Mouse (Mus musculus): Measurements from ENCODE around the gene Dnajc17. TPM values are rescaled to one million over a fixed set of nuclear protein-coding genes. Genes with fewer than 3 reads are reported as not detected.
A peak's percentile ranks its signal among the peaks of the same experiment; 100 is the strongest.

Dnajc17 gene
- polyA plus RNA-seq, 1 experiment from 2014 or later = 29.0 TPM

DNA sequence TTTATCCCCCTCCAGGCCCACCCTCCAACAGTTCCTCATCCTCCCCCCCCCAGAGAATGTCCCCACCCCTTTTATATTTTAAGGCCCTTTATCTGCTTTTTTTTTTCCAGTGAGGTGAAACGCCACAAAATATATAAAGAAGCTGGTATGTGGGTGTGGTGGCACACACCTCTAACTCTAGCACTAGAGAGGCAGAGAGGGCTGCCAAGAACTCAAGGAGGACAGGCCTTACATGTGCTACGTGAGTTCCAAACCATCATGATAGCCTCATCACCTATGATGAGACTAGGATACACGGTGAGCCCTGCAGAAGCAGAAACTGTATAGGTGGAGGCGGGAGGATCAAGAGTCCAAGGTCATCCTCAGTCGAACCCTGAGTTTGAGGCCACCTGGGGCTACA, 17.6 kb downstream of the Dnajc17 start:
- Histone ChIP-seq H3K4me2 (ENCODE audit: low read depth, severe bottlenecking) (no peak overlapping the region), H3K4me1 (ENCODE audit: control insufficient read depth, insufficient read depth, low read length) (peaks cover 5% of the 10 kb centered on the region; the same call in 1 of the 2 replicates), H3K27ac (replicated peaks; ENCODE audit: low read depth, low read length) (no peak overlapping the region), H3K9ac (ENCODE audit: low read length) (no peak overlapping the region), H3K9me3 (ENCODE audit: control insufficient read depth, low read length) (no peaks in the 10 kb centered on the region), H3K4me3 (ENCODE audit: low read depth, low read length) (no peak overlapping the region), H3K27me3 (ENCODE audit: control insufficient read depth, insufficient read depth, low read length) (no peaks in the 10 kb centered on the region), H3K36me3 (ENCODE audit: control insufficient read depth, insufficient read depth, low read length) (no peaks in the 10 kb centered on the region)
- WGBS = 89% methylated on average over 5 of the region's 5 CpGs
- ATAC-seq (ENCODE audit: insufficient number of reproducible peaks, low FRiP score, low TSS enrichment, low read depth) (no peak), DNase-seq (ENCODE audit: low spot score) (no peak)

DNA sequence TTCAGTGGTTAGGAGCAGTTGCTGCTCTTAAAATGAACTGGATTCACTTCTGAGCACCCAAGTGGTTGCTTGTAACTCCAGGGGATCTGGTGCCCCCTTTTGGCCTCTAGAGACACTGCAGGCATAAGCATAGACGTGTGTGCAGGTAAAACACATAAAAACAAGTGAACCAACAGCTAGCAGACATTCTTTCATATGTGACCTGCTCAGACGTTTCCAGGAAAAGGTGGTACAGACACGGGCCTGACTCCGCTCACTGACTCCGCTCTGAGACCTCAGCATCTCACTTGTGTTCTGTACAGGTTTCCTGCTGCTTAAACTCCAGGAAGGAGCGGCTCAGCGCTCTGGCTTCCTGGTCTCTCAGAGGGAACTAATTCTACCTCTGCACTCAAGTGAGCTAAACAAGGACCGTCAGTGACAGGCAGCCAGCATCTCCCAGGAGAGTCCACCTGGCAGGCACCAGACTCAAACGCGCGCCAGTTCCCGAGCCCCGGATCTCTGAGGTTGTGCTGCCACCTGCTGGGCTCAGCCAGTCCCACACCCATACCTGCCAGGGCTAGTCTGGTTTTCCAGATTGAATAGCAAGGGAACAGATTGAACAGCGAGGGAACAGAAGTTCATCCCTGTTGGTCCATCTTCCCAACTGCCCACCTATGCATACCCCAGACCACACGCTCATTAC, 19.4 kb downstream of the Dnajc17 start:
- Histone ChIP-seq H3K36me3 (ENCODE audit: control insufficient read depth, insufficient read depth, low read length) (no peaks in the 10 kb centered on the region), H3K27ac (replicated peaks; ENCODE audit: low read depth, low read length) (no peak overlapping the region), H3K4me1 (ENCODE audit: control insufficient read depth, insufficient read depth, low read length) (0 out of 2 replicates have a peak, but pooled peaks cover 2% of the 10 kb centered on the region), H3K9ac (ENCODE audit: low read length) (peak overlapping the region; percentile 32; the same call in 1 of the 2 replicates), H3K9me3 (ENCODE audit: control insufficient read depth, low read length) (no peaks in the 10 kb centered on the region), H3K27me3 (ENCODE audit: control insufficient read depth, insufficient read depth, low read length) (no peaks in the 10 kb centered on the region), H3K4me2 (ENCODE audit: low read depth, severe bottlenecking) (peak overlapping the region; percentile 47), H3K4me3 (ENCODE audit: low read depth, low read length) (peak overlapping the region; percentile 9; the same call in 1 of the 2 replicates)
- ATAC-seq (ENCODE audit: insufficient number of reproducible peaks, low FRiP score, low TSS enrichment, low read depth) (peak; percentile 60), DNase-seq (ENCODE audit: low spot score) (peak; percentile 93)
- WGBS = 6% methylated on average over 15 of the region's 15 CpGs

DNA sequence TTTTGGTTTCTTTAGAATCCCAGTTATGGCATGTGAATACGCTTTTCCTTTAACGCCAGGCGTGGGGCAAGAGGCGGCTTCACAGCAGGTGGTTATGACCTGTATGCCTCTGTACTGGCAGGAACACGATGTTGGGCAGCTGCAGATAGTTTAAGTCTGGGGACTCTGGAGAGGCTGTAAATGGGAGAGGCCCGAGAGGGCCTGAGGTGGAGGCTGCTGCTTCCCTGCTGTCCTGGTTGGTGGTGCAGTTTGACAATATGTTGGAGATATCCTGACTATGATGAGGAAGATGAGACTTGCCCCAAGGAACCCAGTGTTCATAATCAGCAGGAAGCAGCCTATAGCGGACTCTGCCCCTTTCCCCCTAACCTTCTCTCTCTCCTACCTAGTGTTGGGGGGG, 25.7 kb downstream of the Dnajc17 start:
- Histone ChIP-seq H3K27ac (replicated peaks; ENCODE audit: low read depth, low read length) (no peak overlapping the region), H3K9ac (ENCODE audit: low read length) (no peak overlapping the region), H3K9me3 (ENCODE audit: control insufficient read depth, low read length) (no peaks in the 10 kb centered on the region), H3K4me1 (ENCODE audit: control insufficient read depth, insufficient read depth, low read length) (no peaks in the 10 kb centered on the region), H3K36me3 (ENCODE audit: control insufficient read depth, insufficient read depth, low read length) (peaks cover 7% of the 10 kb centered on the region; the same call in 1 of the 2 replicates), H3K27me3 (ENCODE audit: control insufficient read depth, insufficient read depth, low read length) (no peaks in the 10 kb centered on the region), H3K4me3 (ENCODE audit: low read depth, low read length) (no peak overlapping the region), H3K4me2 (ENCODE audit: low read depth, severe bottlenecking) (no peak overlapping the region)
- no peak for ATAC-seq (ENCODE audit: insufficient number of reproducible peaks, low FRiP score, low TSS enrichment, low read depth)
- DNase-seq (ENCODE audit: low spot score) = no peak
- WGBS = 58% methylated on average over 7 of the region's 7 CpGs

DNA sequence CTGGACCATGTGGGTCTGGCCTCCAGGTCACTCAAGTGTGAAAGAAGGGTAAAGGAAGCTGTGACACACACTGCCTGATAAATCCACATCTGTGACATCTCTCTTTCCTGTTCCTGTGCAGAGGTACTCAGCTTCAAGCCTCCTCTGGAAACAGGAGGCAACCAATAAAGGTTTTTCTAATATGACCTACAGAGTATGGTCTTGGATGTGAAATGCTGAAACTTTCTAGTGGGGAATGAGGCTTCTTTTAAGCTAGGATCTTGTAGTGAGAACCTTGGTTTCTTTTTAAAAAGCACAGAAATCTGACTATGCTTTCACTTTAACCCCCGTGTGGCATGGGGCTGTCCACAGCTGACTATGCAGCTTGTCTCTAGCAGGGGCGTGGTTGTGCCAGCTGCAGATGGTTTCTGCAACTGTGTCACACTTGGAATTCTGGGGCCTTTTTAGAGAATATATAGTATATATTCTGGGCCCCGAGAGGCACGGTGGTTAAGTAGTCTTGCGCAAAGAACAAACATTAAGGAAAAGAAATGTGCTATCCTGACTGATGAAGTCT, 31.1 kb downstream of the Dnajc17 start:
- DNase-seq (ENCODE audit: low spot score) = no peak
- Histone ChIP-seq H3K4me2 (ENCODE audit: low read depth, severe bottlenecking) (no peak overlapping the region), H3K4me1 (ENCODE audit: control insufficient read depth, insufficient read depth, low read length) (peaks cover 16% of the 10 kb centered on the region), H3K27ac (replicated peaks; ENCODE audit: low read depth, low read length) (no peak overlapping the region), H3K27me3 (ENCODE audit: control insufficient read depth, insufficient read depth, low read length) (no peaks in the 10 kb centered on the region), H3K36me3 (ENCODE audit: control insufficient read depth, insufficient read depth, low read length) (peaks cover 5% of the 10 kb centered on the region; the same call in 1 of the 2 replicates), H3K9ac (ENCODE audit: low read length) (no peak overlapping the region), H3K4me3 (ENCODE audit: low read depth, low read length) (no peak overlapping the region), H3K9me3 (ENCODE audit: control insufficient read depth, low read length) (no peaks in the 10 kb centered on the region)
- WGBS = 84% methylated on average over 5 of the region's 5 CpGs
- ATAC-seq (ENCODE audit: insufficient number of reproducible peaks, low FRiP score, low TSS enrichment, low read depth) = no peak

DNA sequence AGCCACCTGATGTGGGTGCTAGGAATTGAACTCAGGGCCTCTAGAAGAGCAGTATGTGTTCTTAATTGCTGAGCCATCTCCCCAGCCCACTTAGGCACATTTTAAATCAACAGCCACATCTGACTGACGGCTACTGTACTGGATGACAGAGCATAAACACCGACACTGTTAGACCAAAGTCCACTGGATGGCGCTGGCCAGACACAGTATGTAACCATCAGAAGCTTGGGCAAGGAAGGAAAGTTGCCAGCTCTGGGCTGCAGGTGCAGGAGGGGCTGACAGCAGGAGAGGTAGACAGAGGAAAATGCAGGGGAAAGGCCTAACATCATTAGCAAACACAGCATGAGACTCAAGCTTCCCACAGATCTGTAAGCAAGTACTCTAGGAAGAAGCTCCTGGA, 31.8 kb downstream of the Dnajc17 start:
- Histone ChIP-seq H3K36me3 (ENCODE audit: control insufficient read depth, insufficient read depth, low read length) (peaks cover 5% of the 10 kb centered on the region; the same call in 1 of the 2 replicates), H3K4me2 (ENCODE audit: low read depth, severe bottlenecking) (no peak overlapping the region)
- no peak for ATAC-seq (ENCODE audit: insufficient number of reproducible peaks, low FRiP score, low TSS enrichment, low read depth)

DNA sequence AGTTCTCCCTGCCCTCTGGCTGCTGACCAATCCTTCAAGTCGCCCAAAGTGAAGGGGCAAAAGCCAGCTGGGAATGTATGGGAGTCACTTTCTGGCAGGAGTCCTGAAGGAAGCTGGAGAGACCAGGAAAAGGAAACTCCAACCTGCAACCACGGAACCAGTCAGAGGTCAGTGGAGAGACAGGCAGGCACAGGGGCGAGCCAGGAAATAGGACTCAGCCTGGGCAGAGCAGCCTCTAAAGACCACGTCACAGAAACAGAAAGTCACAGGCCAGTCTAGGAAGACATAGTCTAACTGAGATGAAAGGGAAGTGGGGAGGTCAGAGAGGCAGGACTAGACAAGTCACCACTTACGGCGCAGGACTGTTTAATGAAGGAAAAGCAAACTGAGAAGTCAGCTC, 33.0 kb downstream of the Dnajc17 start:
- H3K4me3 ChIP-seq (ENCODE audit: low read depth, low read length) = no peak overlapping the region
- WGBS = 66% methylated on average over 6 of the region's 6 CpGs
- H3K27ac ChIP-seq (replicated peaks; ENCODE audit: low read depth, low read length) = no peak overlapping the region
- H3K4me1 ChIP-seq (ENCODE audit: control insufficient read depth, insufficient read depth, low read length) = peaks cover 16% of the 10 kb centered on the region
- no peaks in the 10 kb centered on the region for H3K9me3 ChIP-seq (ENCODE audit: control insufficient read depth, low read length)
- no peak overlapping the region for H3K4me2 ChIP-seq (ENCODE audit: low read depth, severe bottlenecking)
- H3K27me3 ChIP-seq (ENCODE audit: control insufficient read depth, insufficient read depth, low read length) = no peaks in the 10 kb centered on the region
- no peak overlapping the region for H3K9ac ChIP-seq (ENCODE audit: low read length)
- H3K36me3 ChIP-seq (ENCODE audit: control insufficient read depth, insufficient read depth, low read length) = peaks cover 5% of the 10 kb centered on the region; the same call in 1 of the 2 replicates
- DNase-seq (ENCODE audit: low spot score) = no peak
- no peak for ATAC-seq (ENCODE audit: insufficient number of reproducible peaks, low FRiP score, low TSS enrichment, low read depth)

More for the DNA sequence above, 31.8 kb downstream of the Dnajc17 start:
- Histone ChIP-seq H3K9me3 (ENCODE audit: control insufficient read depth, low read length) (no peaks in the 10 kb centered on the region), H3K4me1 (ENCODE audit: control insufficient read depth, insufficient read depth, low read length) (peaks cover 16% of the 10 kb centered on the region), H3K4me3 (ENCODE audit: low read depth, low read length) (no peak overlapping the region), H3K27ac (replicated peaks; ENCODE audit: low read depth, low read length) (no peak overlapping the region), H3K27me3 (ENCODE audit: control insufficient read depth, insufficient read depth, low read length) (no peaks in the 10 kb centered on the region), H3K9ac (ENCODE audit: low read length) (no peak overlapping the region)
- no peak for DNase-seq (ENCODE audit: low spot score)
- WGBS = 61% methylated on average over 3 of the region's 3 CpGs

DNA sequence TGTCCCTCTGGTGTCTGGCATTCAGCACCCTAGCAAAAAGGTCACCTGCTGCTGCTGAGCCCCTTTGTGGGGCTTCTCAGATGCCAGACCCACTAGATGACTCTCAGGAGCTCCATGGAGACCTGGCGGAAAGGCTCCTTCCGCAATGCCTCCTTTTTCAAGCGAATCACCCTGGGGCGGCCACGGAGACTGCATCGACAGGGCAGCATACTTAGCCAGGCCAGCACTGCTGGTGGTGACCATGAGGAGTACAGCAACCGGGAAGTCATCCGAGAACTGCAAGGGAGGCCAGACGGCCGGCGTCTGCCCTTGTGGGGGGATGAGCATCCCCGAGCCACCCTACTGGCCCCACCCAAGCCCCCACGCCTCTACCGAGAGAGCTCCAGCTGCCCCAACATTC, 33.7 kb downstream of the Dnajc17 start:
- Histone ChIP-seq H3K4me2 (ENCODE audit: low read depth, severe bottlenecking) (no peak overlapping the region), H3K9ac (ENCODE audit: low read length) (no peak overlapping the region), H3K4me3 (ENCODE audit: low read depth, low read length) (no peak overlapping the region), H3K4me1 (ENCODE audit: control insufficient read depth, insufficient read depth, low read length) (peaks cover 16% of the 10 kb centered on the region), H3K36me3 (ENCODE audit: control insufficient read depth, insufficient read depth, low read length) (peaks cover 5% of the 10 kb centered on the region; the same call in 1 of the 2 replicates), H3K27me3 (ENCODE audit: control insufficient read depth, insufficient read depth, low read length) (no peaks in the 10 kb centered on the region), H3K27ac (replicated peaks; ENCODE audit: low read depth, low read length) (no peak overlapping the region), H3K9me3 (ENCODE audit: control insufficient read depth, low read length) (no peaks in the 10 kb centered on the region)
- 59% methylated on average over 14 of the region's 14 CpGs for WGBS
- no peak for ATAC-seq (ENCODE audit: insufficient number of reproducible peaks, low FRiP score, low TSS enrichment, low read depth)
- DNase-seq (ENCODE audit: low spot score) = no peak

DNA sequence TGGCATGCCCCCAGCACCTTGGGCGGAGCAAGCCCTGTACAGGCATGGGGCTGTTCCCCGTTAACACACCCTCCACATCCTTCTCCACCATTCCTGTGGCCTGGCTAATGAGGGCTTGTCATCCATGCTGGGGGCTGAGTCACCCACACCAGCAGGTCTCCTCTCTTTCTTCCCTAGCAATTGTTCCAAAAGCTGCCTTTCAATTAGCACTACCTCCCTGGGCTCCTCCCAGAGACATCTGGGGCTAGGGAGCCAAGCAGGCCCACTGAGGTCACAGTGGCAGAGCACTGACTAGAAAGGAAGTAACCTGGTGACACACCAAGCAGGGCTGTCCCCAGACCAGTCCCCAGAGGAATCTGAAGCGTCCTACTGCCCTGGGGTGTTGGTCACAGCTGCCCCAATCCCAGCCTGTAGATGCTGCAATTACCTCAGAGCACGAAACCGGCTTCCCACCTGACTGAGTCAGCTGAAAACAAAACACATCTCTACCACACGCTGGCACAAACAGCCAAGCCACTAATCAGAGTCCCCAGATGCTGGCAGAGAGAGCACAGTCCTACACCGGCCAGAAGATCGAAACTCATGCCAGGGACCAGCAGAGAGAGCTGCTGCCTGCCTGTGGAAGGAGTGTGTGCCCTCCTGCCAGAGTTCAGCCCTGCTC, 34.5 kb downstream of the Dnajc17 start, which contains the start of gene Gm14137:
Gene Gm14137, plus strand, starts transcription at position 519 of the 661 bp plus-strand sequence.
- H3K4me3 ChIP-seq (ENCODE audit: low read depth, low read length) = no peak within 1 kb of the TSS
- DNase-seq (ENCODE audit: low spot score) = no peak
- no peak within 1 kb of the TSS for H3K4me2 ChIP-seq (ENCODE audit: low read depth, severe bottlenecking)
- no peak within 1 kb of the TSS for H3K27ac ChIP-seq (replicated peaks; ENCODE audit: low read depth, low read length)
- H3K9ac ChIP-seq (ENCODE audit: low read length) = no peak within 1 kb of the TSS; the same call in 1 of the 2 replicates
- no peaks in the 10 kb centered on the region for H3K9me3 ChIP-seq (ENCODE audit: control insufficient read depth, low read length)
- peaks cover under 1% of the 10 kb centered on the region; the same call in 1 of the 2 replicates for H3K36me3 ChIP-seq (ENCODE audit: control insufficient read depth, insufficient read depth, low read length)
- ATAC-seq (ENCODE audit: insufficient number of reproducible peaks, low FRiP score, low TSS enrichment, low read depth) = no peak
- WGBS = 45% methylated on average over 8 of the region's 8 CpGs
- H3K27me3 ChIP-seq (ENCODE audit: control insufficient read depth, insufficient read depth, low read length) = no peaks in the 10 kb centered on the region
- peaks cover 16% of the 10 kb centered on the region for H3K4me1 ChIP-seq (ENCODE audit: control insufficient read depth, insufficient read depth, low read length)
